Mouse (Mus musculus) stomach, postnatal 0 days (tissue): ENCODE results near the gene Mapk8ip2. TPM values are rescaled to one million over a fixed set of nuclear protein-coding genes. Genes with fewer than 3 reads are reported as not detected.

Experiments used
- ATAC-seq: fragments of 200-750 bp; cut with Nextera tagmentation; 2 replicates; pipeline ENCODE4 v1.8.0; 2017; ENCODE audit not compliant: low FRiP score, low TSS enrichment
- DNase-seq: peaks from one replicate; pipeline ENCODE4 v3.0.0-alpha.2; 2016; ENCODE audit warnings: low spot score
- H3K27ac ChIP-seq: fragments of 300-500 bp; sonication (generic); replicated peaks from 2 replicates; pipeline ENCODE4 v1.5.1; 2014; ENCODE audit warnings: mild to moderate bottlenecking, control low read depth
- H3K27me3 ChIP-seq: fragments of 300-500 bp; sonication (generic); 2 replicates; pipeline ENCODE4 v1.6.1; 2014; ENCODE audit warnings: low read length; ENCODE audit not compliant: control insufficient read depth, insufficient read depth
- H3K36me3 ChIP-seq: fragments of 300-500 bp; sonication (generic); 2 replicates; pipeline ENCODE4 v1.6.1; 2014; ENCODE audit warnings: low read length, mixed read lengths; ENCODE audit not compliant: control insufficient read depth, insufficient read depth
- H3K4me1 ChIP-seq: fragments of 300-500 bp; sonication (generic); replicated peaks from 2 replicates; pipeline ENCODE4 v1.6.1; 2014; ENCODE audit warnings: antibody characterized with exemption; ENCODE audit not compliant: control insufficient read depth, insufficient read depth
- H3K4me2 ChIP-seq: fragments of 300-500 bp; sonication (generic); replicated peaks from 2 replicates; pipeline ENCODE4 v1.6.1; 2014; ENCODE audit warnings: low read depth, mild to moderate bottlenecking, control low read depth, moderate library complexity
- H3K4me3 ChIP-seq: fragments of 300-500 bp; sonication (generic); 2 replicates; pipeline ENCODE4 v1.5.1; 2014; ENCODE audit warnings: low read depth, low read length, control low read depth
- H3K9ac ChIP-seq: fragments of 300-500 bp; sonication (generic); 2 replicates; pipeline ENCODE4 v1.6.1; 2014; ENCODE audit warnings: mild to moderate bottlenecking, low read length, control low read depth, mixed read lengths
- H3K9me3 ChIP-seq: fragments of 300-500 bp; sonication (generic); 2 replicates; pipeline ENCODE4 v1.6.1; 2016; ENCODE audit warnings: low read length; ENCODE audit not compliant: control insufficient read depth
- CTCF ChIP-seq: IDR thresholded peaks from 2 replicates; pipeline ENCODE4 v1.5.1; 2016; ENCODE audit warnings: antibody characterized with exemption, low read depth, mild to moderate bottlenecking, moderate library complexity
- EP300 ChIP-seq: optimal IDR thresholded peaks from 2 replicates; pipeline ENCODE3; 2016; ENCODE audit warnings: antibody characterized with exemption
- WGBS: fragments of 180-500 bp; shearing (Covaris S2); extraction: QIAGEN DNeasy Blood & Tissue Kit; methylation state at CpG from one replicate; pipeline ENCODE4 v1.1.7; 2014; 5-methylcytosine and 5-hydroxymethylcytosine counted together
- polyA plus RNA-seq: library from polyadenylated mRNA; unstranded; fragments of >200 nt; fragmentation: Nextera tagmentation; extraction: Ambion mirVana; gene quantifications from 2 replicates; pipeline ENCODE4 v1.2.1, GENCODE M21; 2015

Gene Mapk8ip2
- polyA plus RNA-seq, 1 experiment from 2014 or later, result 1.6 TPM

DNA sequence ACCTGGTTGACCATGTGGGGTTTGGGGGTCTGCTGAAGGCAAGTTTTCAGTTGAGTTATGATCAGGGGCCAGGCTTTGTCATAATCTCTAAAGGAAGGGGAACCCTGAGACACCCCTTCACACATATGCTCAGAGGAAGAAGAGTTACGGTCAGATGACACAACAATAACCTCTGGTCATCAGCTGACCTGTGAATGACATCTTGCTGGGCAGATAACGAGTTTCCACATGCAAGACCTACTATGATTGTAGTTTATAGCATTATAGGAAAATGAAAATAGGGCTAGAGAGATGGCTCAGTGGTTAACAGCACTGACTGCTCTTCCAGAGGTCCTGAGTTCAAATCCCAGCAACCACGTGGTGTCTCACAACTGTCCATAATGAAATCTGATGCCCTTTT is 24.9 kb downstream of the Mapk8ip2 start:
- WGBS, result 84% methylated on average over 3 of the region's 3 CpGs
- ATAC-seq, result no peak

DNA sequence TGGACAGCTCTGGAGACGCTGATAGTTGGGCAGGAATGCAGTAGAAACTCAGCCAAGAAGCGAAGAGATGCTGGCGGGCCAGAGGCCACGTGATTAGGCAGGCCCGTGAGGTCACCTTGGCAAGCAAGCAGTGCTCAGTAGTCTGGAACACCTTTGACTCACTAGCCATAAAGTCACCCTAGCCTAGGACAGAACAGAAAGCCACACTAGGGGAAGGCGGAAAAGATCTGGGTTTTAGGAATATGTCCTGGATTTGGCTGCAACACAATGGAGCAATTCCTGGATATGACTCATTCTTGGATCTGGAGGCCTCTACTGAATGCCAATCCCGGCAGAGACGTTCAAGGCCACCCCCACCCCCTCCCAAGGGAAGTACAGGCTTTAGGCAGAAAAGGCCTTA is 26.9 kb downstream of the Mapk8ip2 start:
- Histone ChIP-seq H3K4me3 (no peak overlapping the region), H3K27me3 (no peaks in the 10 kb centered on the region), H3K9me3 (no peaks in the 10 kb centered on the region), H3K36me3 (no peaks in the 10 kb centered on the region), H3K4me2 (no peak overlapping the region), H3K9ac (no peak overlapping the region), H3K27ac (no peak overlapping the region; the same call in 1 of the 2 replicates), H3K4me1 (no peaks in the 10 kb centered on the region)
- ATAC-seq (no peak), DNase-seq (no peak)
- TF ChIP-seq EP300 (no peak), CTCF (no peak)
- 42% methylated on average over 8 of the region's 8 CpGs for WGBS

More for the DNA sequence above, 24.9 kb downstream of the Mapk8ip2 start:
- Histone ChIP-seq H3K27ac (no peak overlapping the region), H3K27me3 (no peaks in the 10 kb centered on the region), H3K9me3 (no peaks in the 10 kb centered on the region), H3K4me2 (no peak overlapping the region), H3K9ac (no peak overlapping the region), H3K4me1 (no peaks in the 10 kb centered on the region), H3K36me3 (no peaks in the 10 kb centered on the region), H3K4me3 (no peak overlapping the region)
- DNase-seq, result no peak
- TF ChIP-seq EP300, result no peak
- no peak for TF ChIP-seq CTCF

DNA sequence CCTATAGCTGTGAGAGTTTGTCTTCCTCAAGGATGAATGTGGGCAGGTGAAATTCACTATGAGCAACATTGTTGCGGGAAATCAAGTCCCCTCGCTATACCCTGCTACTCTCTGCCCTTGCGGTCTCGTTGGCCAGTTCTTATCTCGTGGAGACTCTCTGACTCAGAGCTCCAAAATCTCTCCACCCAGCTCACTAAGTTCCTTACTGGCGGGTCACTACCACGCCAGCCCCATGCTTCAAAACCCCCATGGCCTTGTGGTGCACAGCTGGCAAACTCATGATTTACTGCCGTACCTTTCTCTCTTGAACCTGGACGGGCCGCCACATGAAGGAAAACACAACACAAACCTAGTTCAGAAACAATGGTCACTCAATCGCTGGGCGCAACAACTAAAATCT is 34.5 kb downstream of the Mapk8ip2 start:
- Histone ChIP-seq H3K9ac (no peak overlapping the region), H3K4me2 (no peak overlapping the region), H3K9me3 (no peaks in the 10 kb centered on the region), H3K4me3 (no peak overlapping the region), H3K27ac (no peak overlapping the region), H3K27me3 (no peaks in the 10 kb centered on the region), H3K4me1 (no peaks in the 10 kb centered on the region), H3K36me3 (no peaks in the 10 kb centered on the region)
- no peak for DNase-seq
- TF ChIP-seq CTCF, result no peak
- no peak for TF ChIP-seq EP300
- no peak for ATAC-seq
- 69% methylated on average over 12 of the region's 12 CpGs for WGBS

DNA sequence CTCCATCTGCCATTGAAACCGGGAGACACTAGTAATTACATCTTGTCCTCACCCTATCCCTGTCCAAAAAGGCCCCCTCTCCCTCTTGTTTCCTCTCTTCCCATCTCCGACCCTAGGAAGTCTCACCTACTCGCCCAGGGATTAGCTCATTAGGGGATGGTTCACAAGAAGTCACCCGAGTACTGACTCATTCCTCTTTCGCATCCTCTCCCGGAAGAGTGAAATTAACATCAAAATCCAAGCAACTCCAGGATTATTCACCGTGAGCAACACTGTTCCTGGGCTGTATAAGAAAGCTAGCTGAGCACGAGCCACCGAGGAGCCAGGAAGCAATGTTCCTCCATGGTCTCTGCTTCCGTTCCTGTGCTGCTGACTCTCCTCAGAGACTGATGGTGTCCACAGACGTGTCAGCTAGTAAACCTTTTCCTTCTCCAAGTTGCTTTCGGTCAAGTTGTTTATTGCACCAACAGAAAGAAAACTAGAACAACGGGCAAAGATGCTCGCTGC is 35.0 kb downstream of the Mapk8ip2 start:
- DNase-seq, result no peak

DNA sequence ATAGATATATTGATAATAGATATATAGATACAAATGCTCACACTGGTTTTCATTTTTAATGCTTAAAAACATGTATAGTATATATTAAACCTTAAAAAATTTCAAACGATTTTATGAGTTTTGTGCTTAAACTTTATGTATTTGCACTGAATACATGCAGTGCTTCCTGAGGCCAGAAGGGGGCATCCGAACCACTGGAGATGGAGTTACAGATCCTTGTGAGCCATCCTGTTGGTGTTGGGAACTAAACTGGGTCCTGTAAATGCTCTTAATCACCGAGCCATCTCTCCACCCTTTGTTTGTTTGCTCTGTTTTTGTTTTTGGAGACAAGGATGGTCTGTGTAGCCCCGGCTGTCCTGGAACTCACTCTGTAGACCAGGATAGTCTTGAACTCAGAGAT is 41.3 kb downstream of the Mapk8ip2 start:
- DNase-seq (no peak), ATAC-seq (no peak)
- H3K9me3 ChIP-seq, result no peaks in the 10 kb centered on the region
- TF ChIP-seq CTCF (peak; percentile 57), EP300 (no peak)
- no peak overlapping the region for H3K9ac ChIP-seq
- no peaks in the 10 kb centered on the region for H3K4me1 ChIP-seq
- no peaks in the 10 kb centered on the region for H3K36me3 ChIP-seq
- WGBS, result 74% methylated on average over 4 of the region's 4 CpGs
- no peak overlapping the region for H3K4me2 ChIP-seq
- H3K27me3 ChIP-seq, result no peaks in the 10 kb centered on the region
- H3K4me3 ChIP-seq, result no peak overlapping the region
- H3K27ac ChIP-seq, result no peak overlapping the region

More for the DNA sequence above, 35.0 kb downstream of the Mapk8ip2 start:
- no peak overlapping the region for H3K27ac ChIP-seq
- H3K4me1 ChIP-seq, result no peaks in the 10 kb centered on the region
- no peaks in the 10 kb centered on the region for H3K9me3 ChIP-seq
- WGBS, result 39% methylated on average over 14 of the region's 14 CpGs
- no peak overlapping the region for H3K4me2 ChIP-seq
- TF ChIP-seq CTCF, result no peak
- TF ChIP-seq EP300, result no peak
- no peaks in the 10 kb centered on the region for H3K36me3 ChIP-seq
- no peak for ATAC-seq
- no peak overlapping the region for H3K4me3 ChIP-seq
- H3K27me3 ChIP-seq, result no peaks in the 10 kb centered on the region
- H3K9ac ChIP-seq, result no peak overlapping the region

DNA sequence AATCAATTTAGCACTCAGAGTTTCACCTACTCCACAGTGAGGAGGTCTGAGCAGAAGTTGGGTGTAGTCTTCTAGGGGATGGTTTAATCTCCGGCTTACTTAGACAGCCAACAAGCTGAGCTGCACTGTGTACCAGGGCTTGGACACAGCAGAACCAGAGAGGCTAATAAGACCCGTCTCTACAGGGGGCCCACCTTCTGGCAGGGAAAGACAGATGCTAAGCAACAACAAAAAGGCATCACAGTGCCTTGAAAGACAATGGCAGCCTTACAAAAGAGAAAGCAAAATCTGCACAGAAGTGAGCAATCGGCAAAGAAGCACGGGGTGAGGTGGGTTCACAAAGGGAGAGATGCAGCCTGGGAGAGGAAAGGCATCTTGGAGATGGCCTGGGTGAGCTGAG is 42.4 kb downstream of the Mapk8ip2 start:
- DNase-seq (no peak), ATAC-seq (no peak)
- no peak overlapping the region for H3K9ac ChIP-seq
- no peak overlapping the region for H3K4me2 ChIP-seq
- no peaks in the 10 kb centered on the region for H3K9me3 ChIP-seq
- TF ChIP-seq CTCF (no peak), EP300 (no peak)
- H3K27ac ChIP-seq, result no peak overlapping the region
- H3K4me1 ChIP-seq, result no peaks in the 10 kb centered on the region
- WGBS, result 60% methylated on average over 4 of the region's 4 CpGs
- H3K4me3 ChIP-seq, result no peak overlapping the region
- no peaks in the 10 kb centered on the region; the same call in 1 of the 2 replicates for H3K27me3 ChIP-seq
- H3K36me3 ChIP-seq, result no peaks in the 10 kb centered on the region
